Mouse (Mus musculus): ENCODE measurements at regions not wholly inside any gene's neighbourhood (a gene's known extent, or its start where the extent isn't known, plus 50 kb on each side); places are given as distances from the start of the nearest gene placed in this dataset.
"Not testable (repeated sequence)": the region's sequence is repeated elsewhere in the genome, so short reads cannot be mapped to it uniquely, and the experiment has no call there.

DNA sequence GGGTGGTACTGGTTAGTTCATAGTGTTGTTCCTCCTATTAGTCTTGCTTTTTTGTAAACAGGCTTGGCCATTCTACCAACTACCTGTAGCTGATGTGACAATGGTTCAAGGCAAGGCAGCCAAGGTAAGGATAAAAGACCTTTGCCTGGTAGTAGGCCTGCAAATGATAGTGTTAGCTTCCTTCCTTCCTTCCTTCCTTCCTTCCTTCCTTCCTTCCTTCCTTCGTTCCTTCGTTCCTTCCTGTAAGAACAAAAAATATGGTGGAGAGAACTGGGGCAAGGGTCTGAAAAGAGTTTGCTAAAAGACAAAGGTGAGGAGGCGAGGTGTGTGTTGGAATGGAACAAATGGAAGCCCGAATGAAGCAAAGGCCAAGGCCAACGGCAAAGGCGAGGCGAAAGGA is 84.8 kb upstream of the Ezh2 start:
- H3K4me3 ChIP-seq (ENCODE audit: low read length); H3K4me2 ChIP-seq (replicated peaks; ENCODE audit: low read depth, low read length); H3K36me3 ChIP-seq (ENCODE audit: control insufficient read depth, insufficient read depth, low read length); H3K27me3 ChIP-seq (ENCODE audit: control insufficient read depth, insufficient read depth, low read length); ATAC-seq (ENCODE audit: low FRiP score, low TSS enrichment); H3K9me3 ChIP-seq (ENCODE audit: control insufficient read depth, low read length); H3K4me1 ChIP-seq (ENCODE audit: control insufficient read depth, insufficient read depth, low read length); H3K9ac ChIP-seq (ENCODE audit: low read depth, low read length); H3K27ac ChIP-seq (ENCODE audit: low read depth, low read length): not testable (repeated sequence)
- WGBS, result 78% methylated on average over 2 of the region's 7 CpGs

DNA sequence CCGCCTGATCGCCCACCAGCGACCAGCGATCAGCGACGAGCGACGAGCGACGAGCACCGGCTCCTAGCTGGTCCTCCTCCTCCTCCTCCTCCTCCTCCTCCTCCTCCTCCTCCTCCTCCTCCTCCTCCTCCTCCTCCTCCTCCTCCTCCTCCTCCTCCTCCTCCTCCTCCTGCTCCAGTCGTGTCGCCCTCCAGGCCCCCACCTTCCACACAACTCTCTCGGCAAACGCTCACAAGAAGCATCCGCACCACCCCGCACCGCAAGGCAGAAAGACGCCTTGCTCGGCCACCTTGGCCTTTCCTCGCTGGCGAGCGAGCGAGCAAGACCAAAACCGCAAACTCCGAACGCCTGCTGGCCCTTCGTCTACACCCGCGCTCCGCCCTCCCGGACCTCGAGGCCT is 77.6 kb upstream of the Ezh2 start:
- H3K4me3 ChIP-seq (ENCODE audit: low read length), result peak overlapping the region; percentile 29; the same call in 1 of the 2 replicates
- H3K4me1 ChIP-seq (ENCODE audit: control insufficient read depth, insufficient read depth, low read length); H3K36me3 ChIP-seq (ENCODE audit: control insufficient read depth, insufficient read depth, low read length); H3K9me3 ChIP-seq (ENCODE audit: control insufficient read depth, low read length); H3K27me3 ChIP-seq (ENCODE audit: control insufficient read depth, insufficient read depth, low read length); ATAC-seq (ENCODE audit: low FRiP score, low TSS enrichment); H3K27ac ChIP-seq (ENCODE audit: low read depth, low read length); H3K9ac ChIP-seq (ENCODE audit: low read depth, low read length): not testable (repeated sequence)
- WGBS, result 5% methylated on average over 10 of the region's 33 CpGs
- H3K4me2 ChIP-seq (replicated peaks; ENCODE audit: low read depth, low read length), result peak overlapping the region; percentile 30; the same call in 1 of the 2 replicates

DNA sequence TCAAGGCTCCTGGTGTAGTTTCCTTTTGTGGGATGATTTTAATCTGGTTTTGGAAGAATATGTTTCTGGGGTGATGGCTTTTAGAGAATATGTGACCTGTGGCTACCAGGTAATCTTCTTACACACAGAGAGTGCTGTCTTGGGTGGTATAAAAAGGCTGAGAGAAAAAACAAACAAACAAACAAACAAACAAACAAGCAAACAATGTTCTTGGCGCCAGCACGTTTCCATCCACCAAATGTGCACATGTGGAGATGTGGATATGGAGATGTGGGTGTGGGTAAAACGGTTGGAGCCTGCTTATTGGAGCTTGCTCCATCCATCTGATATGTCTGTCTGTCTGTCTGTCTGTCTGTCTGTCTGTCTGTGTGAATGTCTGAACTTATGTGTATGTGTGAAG is 57.7 kb upstream of the Ezh2 start:
- ATAC-seq (ENCODE audit: low FRiP score, low TSS enrichment); H3K4me3 ChIP-seq (ENCODE audit: low read length); H3K4me2 ChIP-seq (replicated peaks; ENCODE audit: low read depth, low read length); H3K9me3 ChIP-seq (ENCODE audit: control insufficient read depth, low read length); H3K4me1 ChIP-seq (ENCODE audit: control insufficient read depth, insufficient read depth, low read length); H3K27me3 ChIP-seq (ENCODE audit: control insufficient read depth, insufficient read depth, low read length); H3K27ac ChIP-seq (ENCODE audit: low read depth, low read length); H3K36me3 ChIP-seq (ENCODE audit: control insufficient read depth, insufficient read depth, low read length); H3K9ac ChIP-seq (ENCODE audit: low read depth, low read length): not testable (repeated sequence)
- WGBS, result 70% methylated on average over 2 of the region's 3 CpGs

DNA sequence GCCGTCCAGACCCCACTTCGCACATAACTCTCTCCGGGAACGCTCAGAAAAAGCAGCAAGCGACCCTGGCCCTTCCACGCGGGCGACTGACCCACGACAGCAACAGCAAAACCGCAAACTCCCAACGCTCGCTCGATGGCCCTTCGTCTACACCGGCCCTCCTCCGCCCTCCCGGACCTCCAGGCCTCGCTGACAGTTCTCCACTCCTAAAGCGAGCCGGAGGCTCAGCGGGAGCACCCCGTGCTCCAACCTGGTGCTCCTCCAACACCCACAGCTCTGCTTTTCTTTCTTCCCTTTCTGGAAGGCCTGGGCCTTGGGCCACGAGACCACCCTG is 56.2 kb upstream of the Ezh2 start:
- not testable (repeated sequence) for H3K36me3 ChIP-seq (ENCODE audit: control insufficient read depth, insufficient read depth, low read length)

DNA sequence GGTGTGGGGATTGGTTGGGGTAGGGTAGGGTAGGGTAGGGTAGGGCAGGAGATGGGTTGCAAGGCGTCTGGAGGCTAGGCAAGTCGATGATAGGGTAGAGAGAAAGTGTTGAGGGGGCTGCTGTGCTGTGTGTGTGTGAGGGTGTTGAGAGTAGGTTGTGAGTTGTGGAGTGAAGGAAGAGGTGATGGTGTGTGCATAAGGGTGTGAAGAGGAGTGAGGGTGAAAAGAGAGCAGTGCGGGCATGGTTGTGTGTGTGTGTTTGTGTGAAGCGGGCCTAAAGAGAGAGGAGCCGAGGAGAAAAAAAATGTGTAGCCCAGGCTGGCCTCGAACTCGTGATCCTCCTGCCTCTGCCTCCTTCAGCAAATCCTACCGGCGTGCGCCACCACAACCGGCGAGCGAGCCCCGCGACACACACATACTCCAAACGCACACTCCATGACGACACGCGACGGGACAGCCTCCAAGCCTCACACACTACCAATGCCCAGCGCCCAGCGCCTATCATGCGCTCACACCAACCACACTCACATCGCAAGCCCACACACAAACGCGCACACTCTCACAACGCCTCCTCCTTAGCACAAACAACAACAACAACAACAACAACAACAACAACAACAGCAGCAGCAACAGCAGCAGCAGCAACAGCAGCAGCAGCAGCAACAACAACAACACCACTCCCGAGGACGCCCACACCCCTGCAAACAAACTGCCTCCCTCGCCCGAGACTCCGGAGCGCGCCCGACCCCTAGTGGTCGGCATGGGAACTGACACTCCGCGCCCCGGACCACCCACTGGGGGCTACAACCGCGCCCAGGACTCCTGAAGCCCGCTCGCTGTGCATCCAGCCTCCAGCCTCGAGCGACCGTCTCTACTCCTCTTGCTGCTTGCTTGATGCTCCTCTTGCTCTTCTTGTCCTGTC is 55.6 kb upstream of the Ezh2 start:
- H3K27ac ChIP-seq (ENCODE audit: low read depth, low read length), result no peak overlapping the region
- no peaks in the 10 kb centered on the region for H3K27me3 ChIP-seq (ENCODE audit: control insufficient read depth, insufficient read depth, low read length)
- H3K9ac ChIP-seq (ENCODE audit: low read depth, low read length), result peak overlapping the region; percentile 63
- ATAC-seq (ENCODE audit: low FRiP score, low TSS enrichment), result peak; percentile 97
- H3K4me2 ChIP-seq (replicated peaks; ENCODE audit: low read depth, low read length), result peak overlapping the region; percentile 71
- no peaks in the 10 kb centered on the region for H3K36me3 ChIP-seq (ENCODE audit: control insufficient read depth, insufficient read depth, low read length)
- H3K9me3 ChIP-seq (ENCODE audit: control insufficient read depth, low read length), result no peaks in the 10 kb centered on the region
- H3K4me1 ChIP-seq (ENCODE audit: control insufficient read depth, insufficient read depth, low read length), result no peaks in the 10 kb centered on the region
- peak overlapping the region; percentile 64 for H3K4me3 ChIP-seq (ENCODE audit: low read length)
- 4% methylated on average over 46 of the region's 46 CpGs for WGBS

More for the DNA sequence above, 56.2 kb upstream of the Ezh2 start:
- not testable (repeated sequence) for H3K4me1 ChIP-seq (ENCODE audit: control insufficient read depth, insufficient read depth, low read length); H3K9me3 ChIP-seq (ENCODE audit: control insufficient read depth, low read length); H3K27ac ChIP-seq (ENCODE audit: low read depth, low read length); H3K27me3 ChIP-seq (ENCODE audit: control insufficient read depth, insufficient read depth, low read length)
- Histone ChIP-seq H3K4me2 (replicated peaks; ENCODE audit: low read depth, low read length) (peak overlapping the region; percentile 71), H3K9ac (ENCODE audit: low read depth, low read length) (peak overlapping the region; percentile 63), H3K4me3 (ENCODE audit: low read length) (peak overlapping the region; percentile 64)
- 2% methylated on average over 22 of the region's 23 CpGs for WGBS
- peak; percentile 56 for ATAC-seq (ENCODE audit: low FRiP score, low TSS enrichment)

DNA sequence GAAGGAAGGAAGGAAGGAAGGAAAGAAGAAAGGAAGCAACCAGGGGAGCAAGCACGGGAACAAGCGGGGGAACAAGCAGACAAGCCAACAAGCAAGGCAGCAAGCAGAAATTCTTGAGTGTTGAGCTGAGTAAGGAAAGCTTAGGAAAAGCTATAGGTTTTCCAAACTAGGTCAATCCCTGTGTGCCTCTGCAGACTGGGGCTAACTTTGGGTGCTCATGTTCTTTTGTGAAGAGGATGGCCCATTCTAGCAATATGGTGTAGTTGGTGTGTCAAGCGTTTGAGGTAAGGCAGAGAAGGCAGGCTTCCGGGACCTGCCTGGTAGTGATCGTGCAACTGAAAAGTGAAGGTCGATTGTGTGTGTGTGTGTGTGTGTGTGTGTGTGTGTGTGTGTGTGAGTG is 54.8 kb upstream of the Ezh2 start:
- H3K9me3 ChIP-seq (ENCODE audit: control insufficient read depth, low read length), result no peaks in the 10 kb centered on the region
- WGBS, result 77% methylated on average over 6 of the region's 6 CpGs
- no peaks in the 10 kb centered on the region for H3K27me3 ChIP-seq (ENCODE audit: control insufficient read depth, insufficient read depth, low read length)
- no peak for ATAC-seq (ENCODE audit: low FRiP score, low TSS enrichment)
- no peak overlapping the region for H3K4me3 ChIP-seq (ENCODE audit: low read length)
- H3K4me1 ChIP-seq (ENCODE audit: control insufficient read depth, insufficient read depth, low read length), result no peaks in the 10 kb centered on the region
- no peak overlapping the region for H3K9ac ChIP-seq (ENCODE audit: low read depth, low read length)
- H3K4me2 ChIP-seq (replicated peaks; ENCODE audit: low read depth, low read length), result no peak overlapping the region
- H3K27ac ChIP-seq (ENCODE audit: low read depth, low read length), result no peak overlapping the region
- H3K36me3 ChIP-seq (ENCODE audit: control insufficient read depth, insufficient read depth, low read length), result no peaks in the 10 kb centered on the region

DNA sequence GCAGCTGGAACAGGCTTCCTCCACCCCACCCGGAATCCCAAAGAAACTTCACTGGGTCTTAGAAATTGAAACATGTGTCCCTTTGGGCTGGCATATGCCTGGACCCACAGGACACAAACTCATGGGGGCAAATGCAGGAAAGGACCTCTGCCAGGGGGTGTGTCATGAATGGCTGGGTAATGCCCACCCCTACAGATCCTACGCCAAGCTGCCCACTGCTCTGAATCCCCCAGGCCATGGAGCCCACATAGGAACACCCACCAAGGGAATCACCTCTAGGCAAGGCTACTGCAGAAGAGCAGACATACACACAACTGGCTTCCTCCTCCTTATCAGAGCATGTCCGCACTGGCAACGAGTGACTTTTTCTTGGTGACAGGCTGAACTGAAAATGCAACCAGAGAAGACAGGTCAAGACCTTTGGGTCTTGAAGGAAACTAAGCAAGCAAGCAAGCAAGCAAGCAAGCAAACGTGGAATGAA is 54.4 kb upstream of the Ezh2 start:
- Histone ChIP-seq H3K27me3 (ENCODE audit: control insufficient read depth, insufficient read depth, low read length) (no peaks in the 10 kb centered on the region), H3K4me3 (ENCODE audit: low read length) (no peak overlapping the region), H3K9me3 (ENCODE audit: control insufficient read depth, low read length) (no peaks in the 10 kb centered on the region), H3K4me1 (ENCODE audit: control insufficient read depth, insufficient read depth, low read length) (no peaks in the 10 kb centered on the region), H3K9ac (ENCODE audit: low read depth, low read length) (no peak overlapping the region), H3K27ac (ENCODE audit: low read depth, low read length) (no peak overlapping the region), H3K4me2 (replicated peaks; ENCODE audit: low read depth, low read length) (no peak overlapping the region), H3K36me3 (ENCODE audit: control insufficient read depth, insufficient read depth, low read length) (no peaks in the 10 kb centered on the region)
- no peak for ATAC-seq (ENCODE audit: low FRiP score, low TSS enrichment)
- WGBS, result 61% methylated on average over 5 of the region's 5 CpGs

DNA sequence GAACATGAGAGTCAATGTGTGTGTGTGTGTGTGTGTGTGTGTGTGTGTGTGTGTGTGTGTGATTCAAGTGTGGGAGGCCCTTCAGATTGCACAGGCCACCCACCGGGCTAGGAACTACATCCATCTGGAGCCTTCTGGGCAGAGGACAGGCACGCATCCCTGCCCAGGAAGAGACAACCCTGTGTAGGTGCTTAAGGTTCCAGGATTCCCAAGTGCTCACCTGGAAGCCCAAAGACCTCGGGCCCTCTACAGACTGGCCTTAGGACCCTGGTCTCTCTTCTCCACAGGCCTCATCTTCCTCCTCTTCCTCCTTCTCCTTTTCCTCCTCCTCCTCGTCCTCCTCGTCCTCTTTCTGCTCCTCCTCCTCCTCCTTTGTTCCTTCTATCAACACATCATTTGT is 53.8 kb upstream of the Ezh2 start:
- Histone ChIP-seq H3K27ac (ENCODE audit: low read depth, low read length) (no peak overlapping the region), H3K9ac (ENCODE audit: low read depth, low read length) (no peak overlapping the region), H3K4me1 (ENCODE audit: control insufficient read depth, insufficient read depth, low read length) (no peaks in the 10 kb centered on the region), H3K4me2 (replicated peaks; ENCODE audit: low read depth, low read length) (no peak overlapping the region), H3K27me3 (ENCODE audit: control insufficient read depth, insufficient read depth, low read length) (no peaks in the 10 kb centered on the region), H3K4me3 (ENCODE audit: low read length) (no peak overlapping the region), H3K36me3 (ENCODE audit: control insufficient read depth, insufficient read depth, low read length) (no peaks in the 10 kb centered on the region), H3K9me3 (ENCODE audit: control insufficient read depth, low read length) (no peaks in the 10 kb centered on the region)
- 88% methylated on average over 5 of the region's 5 CpGs for WGBS
- no peak for ATAC-seq (ENCODE audit: low FRiP score, low TSS enrichment)

DNA sequence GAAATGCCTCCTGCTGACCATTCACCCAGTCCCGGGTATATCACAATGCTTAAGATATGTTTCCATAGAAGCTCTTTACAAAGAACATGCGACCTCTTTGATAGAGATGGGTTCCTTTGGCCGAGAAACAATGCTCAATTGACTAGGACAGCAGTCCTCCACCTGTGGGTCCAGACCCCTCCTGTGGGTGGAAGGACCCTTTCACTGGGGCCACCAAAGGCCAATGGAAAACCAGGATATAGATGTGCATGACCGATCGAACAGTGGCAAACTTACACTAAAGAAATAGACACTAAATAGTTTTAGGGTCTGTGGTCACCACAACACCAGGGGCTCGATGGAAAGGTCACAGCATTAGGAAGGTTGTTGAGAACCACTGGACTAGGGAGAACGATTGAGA is 53.2 kb upstream of the Ezh2 start:
- Histone ChIP-seq H3K27ac (ENCODE audit: low read depth, low read length) (no peak overlapping the region), H3K9me3 (ENCODE audit: control insufficient read depth, low read length) (no peaks in the 10 kb centered on the region), H3K4me1 (ENCODE audit: control insufficient read depth, insufficient read depth, low read length) (no peaks in the 10 kb centered on the region), H3K4me3 (ENCODE audit: low read length) (no peak overlapping the region), H3K9ac (ENCODE audit: low read depth, low read length) (no peak overlapping the region), H3K27me3 (ENCODE audit: control insufficient read depth, insufficient read depth, low read length) (no peaks in the 10 kb centered on the region), H3K4me2 (replicated peaks; ENCODE audit: low read depth, low read length) (no peak overlapping the region), H3K36me3 (ENCODE audit: control insufficient read depth, insufficient read depth, low read length) (no peaks in the 10 kb centered on the region)
- ATAC-seq (ENCODE audit: low FRiP score, low TSS enrichment), result no peak
- WGBS, result 93% methylated on average over 7 of the region's 7 CpGs

Data from kidney, embryonic 14.5 days (tissue).